Mouse (Mus musculus) cerebellum, adult 2 months (tissue): ENCODE measurements around the gene Cdr2l.

ENCODE experiments used
- CTCF ChIP-seq: fragments of 200-500 bp; IDR thresholded peaks from 2 replicates; pipeline ENCODE4 v1.5.1; 2011; ENCODE audit warnings: low read depth, mild to moderate bottlenecking, control low read depth, low read length, moderate library complexity, borderline replicate concordance; ENCODE audit not compliant: insufficient read depth
- POLR2A ChIP-seq: fragments of 200-500 bp; IDR thresholded peaks from 2 replicates; pipeline ENCODE4 v1.6.1; 2011; ENCODE audit warnings: low read length, control low read depth, borderline replicate concordance; ENCODE audit not compliant: insufficient read depth

- TF ChIP-seq POLR2A (no peak), CTCF (no peak)
Observed at GRCm38 (mm10) chr11:115406858-115407401, 25.2 kb downstream of the Cdr2l start.
